Mouse (Mus musculus) heart, adult 2 months (tissue): ENCODE measurements around the gene Jazf1. TPM values are rescaled to one million over a fixed set of nuclear protein-coding genes. Genes with fewer than 3 reads are reported as not detected.

Source experiments
- DNase-seq, 2 experiments: peaks; one replicate each; pipeline ENCODE4 v3.0.0; 2021
- H3K27ac ChIP-seq: fragments of 200-600 bp; 2 replicates; pipeline ENCODE4 v1.8.1; 2022
- H3K27me3 ChIP-seq: fragments of 200-500 bp; 2 replicates; pipeline ENCODE4 v1.6.1; 2012; ENCODE audit warnings: mild to moderate bottlenecking, low read length, inconsistent platforms, mixed read lengths; ENCODE audit not compliant: control insufficient read depth, insufficient read depth
- H3K36me3 ChIP-seq: fragments of 200-500 bp; 2 replicates; pipeline ENCODE4 v1.6.1; 2012; ENCODE audit warnings: low read length, inconsistent platforms; ENCODE audit not compliant: control insufficient read depth, insufficient read depth
- H3K4me1 ChIP-seq: fragments of 200-500 bp; 2 replicates; pipeline ENCODE4 v1.6.1; 2011; ENCODE audit warnings: low read length; ENCODE audit not compliant: control insufficient read depth, insufficient read depth
- H3K4me3 ChIP-seq: fragments of 200-600 bp; 2 replicates; pipeline ENCODE4 v1.8.1; 2022
- H3K79me2 ChIP-seq: fragments of 200-500 bp; replicated peaks from 2 replicates; pipeline ENCODE4 v1.6.1; 2012; ENCODE audit warnings: mild to moderate bottlenecking, inconsistent platforms, low read length, moderate library complexity, mixed read lengths; ENCODE audit not compliant: control insufficient read depth, insufficient read depth
- H3K9ac ChIP-seq: fragments of 200-500 bp; 2 replicates; pipeline ENCODE4 v1.6.1; 2012; ENCODE audit warnings: low read depth, mild to moderate bottlenecking, control low read depth, inconsistent platforms, low read length, mixed read lengths
- CTCF ChIP-seq: fragments of 200-600 bp; IDR thresholded peaks from 2 replicates; pipeline ENCODE4 v1.8.1; 2022; ENCODE audit warnings: antibody characterized with exemption, mild to moderate bottlenecking, moderate library complexity
- EP300 ChIP-seq: fragments of 200-500 bp; IDR thresholded peaks from 2 replicates; pipeline ENCODE4 v1.6.1; 2011; ENCODE audit warnings: low read depth, low read length, control low read depth; ENCODE audit not compliant: insufficient read depth
- POLR2A ChIP-seq: fragments of 200-500 bp; IDR thresholded peaks from 2 replicates; pipeline ENCODE4 v1.6.1; 2011; ENCODE audit warnings: mild to moderate bottlenecking, low read depth, low read length, control low read depth; ENCODE audit not compliant: insufficient read depth
- WGBS: fragments of 180-500 bp; shearing (Covaris S2); methylation state at CpG from one replicate; pipeline ENCODE4 v1.1.7; 2018; 5-methylcytosine and 5-hydroxymethylcytosine counted together
- intact Hi-C: fragments of 180-260 bp; cut with DNase I; formaldehyde crosslinking; loops from one replicate; pipeline ENCODE4 v1.15.1; 2025
- polyA plus RNA-seq: library from polyadenylated mRNA; depleted of rRNA; stranded (reverse); fragments of >200 nt; gene quantifications from 2 replicates; pipeline ENCODE4 v1.2.3, GENCODE M21; 2012
- total RNA-seq, 2 experiments: library from RNA; stranded (reverse); gene quantifications; 2 replicates each; pipeline ENCODE4 v1.2.3; 2021

Gene Jazf1
- total and polyA plus RNA-seq, 3 experiments, result 1.2 to 2.6 (median 1.4) TPM

DNA sequence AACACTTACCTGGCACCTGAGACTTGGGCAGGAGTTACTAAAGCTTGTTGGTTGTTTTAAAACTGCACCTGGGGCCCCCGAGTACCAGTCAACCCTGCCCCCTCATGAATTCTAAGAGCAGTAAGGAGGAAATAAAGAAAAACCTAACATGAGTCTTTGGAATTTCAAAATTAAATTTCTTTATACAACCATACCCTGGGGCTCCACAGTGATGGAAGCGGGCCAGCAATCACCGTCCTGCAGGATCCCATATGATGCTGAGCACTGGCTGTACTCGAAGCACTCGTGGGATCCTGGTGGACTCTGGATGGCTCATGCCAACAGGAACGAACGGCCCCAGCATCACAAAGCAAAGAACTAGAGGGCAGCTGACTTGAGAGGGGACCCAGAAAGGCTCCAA, 149.0 kb downstream of the Jazf1 start:
- H3K27me3 ChIP-seq, result no peaks in the 10 kb centered on the region
- TF ChIP-seq CTCF (no peak), EP300 (no peak), POLR2A (no peak)
- WGBS, result 63% methylated on average over 7 of the region's 7 CpGs
- peaks cover 1% of the 10 kb centered on the region for H3K4me1 ChIP-seq
- no peak for DNase-seq
- intact Hi-C loops, result loop anchor here (1.0 to 10.0 kb wide), 4 partner anchors 76 to 662 kb away; no protein-coding TSS in a partner anchor
- H3K27ac ChIP-seq, result no peak overlapping the region
- H3K9ac ChIP-seq, result no peak overlapping the region
- H3K79me2 ChIP-seq, result no peaks in the 10 kb centered on the region
- H3K4me3 ChIP-seq, result no peak overlapping the region
- no peaks in the 10 kb centered on the region for H3K36me3 ChIP-seq

DNA sequence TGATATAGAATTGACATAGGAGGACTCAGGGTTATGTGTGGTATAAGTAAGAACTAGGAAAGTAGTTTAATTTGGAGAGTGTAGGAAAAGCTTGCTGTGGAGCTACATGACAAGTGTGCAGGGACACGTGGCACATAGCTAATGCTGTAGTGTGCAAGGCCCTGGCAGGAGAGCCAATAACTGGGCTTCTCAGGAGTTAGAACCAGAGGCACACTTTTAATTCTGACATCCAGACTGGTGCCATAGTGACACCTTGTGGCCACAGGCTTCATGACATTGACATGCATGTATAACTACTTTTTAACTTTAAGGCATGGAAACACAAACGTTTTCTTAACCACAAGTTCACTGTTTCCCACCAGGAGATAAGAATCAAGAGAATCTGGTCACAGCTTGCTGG, 149.5 kb downstream of the Jazf1 start:
- no peak overlapping the region for H3K27ac ChIP-seq
- H3K9ac ChIP-seq, result no peak overlapping the region
- no peak overlapping the region for H3K4me3 ChIP-seq
- H3K27me3 ChIP-seq, result no peaks in the 10 kb centered on the region
- intact Hi-C loops, result loop anchor here (1.0 to 10.0 kb wide), 4 partner anchors 76 to 662 kb away; no protein-coding TSS in a partner anchor
- H3K79me2 ChIP-seq, result no peaks in the 10 kb centered on the region
- TF ChIP-seq POLR2A (no peak), EP300 (0 out of 2 replicates have a peak, but pooled peaks have one; percentile 26), CTCF (peak; percentile 97)
- WGBS, result 2% methylated on average over 2 of the region's 2 CpGs
- peak; percentile 59 to 79 for DNase-seq
- H3K4me1 ChIP-seq, result peaks cover 1% of the 10 kb centered on the region
- no peaks in the 10 kb centered on the region for H3K36me3 ChIP-seq

DNA sequence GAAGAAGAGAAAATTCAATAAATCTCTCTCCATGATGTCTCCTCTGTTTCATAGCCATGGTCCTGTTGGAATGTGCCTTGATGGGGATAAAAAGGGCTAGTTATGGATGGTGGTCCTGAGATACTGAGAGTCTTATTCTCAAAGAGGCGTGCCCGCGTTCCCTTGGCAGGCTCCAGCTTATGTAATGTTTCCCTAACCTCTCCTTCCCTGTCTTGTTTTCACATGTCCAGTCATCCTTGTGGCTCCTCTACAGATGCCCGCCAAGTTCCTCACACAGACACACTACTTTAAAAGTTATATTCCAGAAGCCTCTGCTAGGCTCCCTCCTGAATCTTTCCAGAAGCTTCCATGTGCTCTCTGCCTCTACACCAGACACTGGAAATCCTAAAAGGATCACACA, 151.0 kb downstream of the Jazf1 start:
- Histone ChIP-seq H3K9ac (no peak overlapping the region), H3K4me3 (no peak overlapping the region), H3K27ac (no peak overlapping the region), H3K36me3 (no peaks in the 10 kb centered on the region), H3K27me3 (no peaks in the 10 kb centered on the region), H3K79me2 (no peaks in the 10 kb centered on the region), H3K4me1 (peaks cover 4% of the 10 kb centered on the region)
- no peak for DNase-seq
- no peak for TF ChIP-seq POLR2A
- TF ChIP-seq EP300, result no peak
- no peak for TF ChIP-seq CTCF
- WGBS, result 90% methylated on average over 4 of the region's 4 CpGs
- intact Hi-C loops, result loop anchor here (10.0 kb wide), 1 partner anchor 153 kb away; no protein-coding TSS in a partner anchor

DNA sequence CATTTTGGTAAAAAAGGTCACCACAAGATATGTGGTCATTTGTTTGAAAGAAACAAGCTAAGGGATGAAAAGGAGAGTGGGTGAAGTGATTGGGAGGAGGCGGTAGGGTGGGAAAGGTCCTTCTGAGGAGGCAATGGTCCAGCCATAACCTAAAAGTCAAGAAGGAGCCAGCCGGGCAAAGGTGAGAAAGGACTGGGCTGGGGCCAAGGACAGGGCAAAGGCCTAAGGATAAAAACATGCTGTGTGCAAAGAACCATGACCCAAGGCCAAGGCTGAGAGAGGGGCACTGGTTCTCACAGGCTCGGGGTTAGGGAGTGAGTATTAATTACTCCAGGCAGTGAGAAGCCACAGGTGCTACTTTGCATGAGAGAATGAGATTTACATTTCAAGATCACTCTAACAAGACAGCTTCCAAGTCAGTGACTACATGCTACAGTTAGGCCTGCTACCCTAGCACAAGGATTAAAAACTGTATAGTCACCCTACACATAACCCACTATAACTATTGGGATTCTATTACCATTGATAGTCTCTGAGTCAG, 151.5 kb downstream of the Jazf1 start:
- Histone ChIP-seq H3K36me3 (no peaks in the 10 kb centered on the region), H3K27me3 (no peaks in the 10 kb centered on the region), H3K27ac (no peak overlapping the region), H3K4me3 (no peak overlapping the region), H3K4me1 (peaks cover 4% of the 10 kb centered on the region), H3K9ac (no peak overlapping the region), H3K79me2 (no peaks in the 10 kb centered on the region)
- no peak for DNase-seq
- TF ChIP-seq EP300 (no peak), CTCF (no peak), POLR2A (no peak)
- WGBS, result 90% methylated on average over 3 of the region's 3 CpGs
- intact Hi-C loops, result loop anchor here (10.0 kb wide), 1 partner anchor 152 kb away; no protein-coding TSS in a partner anchor

DNA sequence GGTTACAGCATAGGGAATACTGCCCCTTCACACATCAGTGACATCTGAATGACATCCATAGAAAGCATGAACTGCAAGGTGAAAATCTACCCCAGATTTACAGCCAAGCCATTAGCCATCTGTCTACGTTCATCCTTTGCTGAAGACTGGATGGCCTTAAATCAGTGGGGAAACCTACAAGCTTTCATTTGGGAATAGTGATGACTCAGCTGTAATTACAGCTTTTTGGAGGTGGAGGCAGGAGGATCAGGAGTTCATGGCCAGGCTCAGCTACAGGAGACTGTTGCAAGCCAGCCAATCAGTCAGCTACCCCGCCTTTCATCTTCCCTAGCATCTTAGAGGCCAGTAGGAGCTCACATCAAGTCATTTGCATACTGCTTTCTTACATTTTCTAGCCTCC, 153.5 kb downstream of the Jazf1 start:
- no peak for DNase-seq
- TF ChIP-seq EP300, result no peak
- TF ChIP-seq POLR2A, result no peak
- TF ChIP-seq CTCF, result no peak
- intact Hi-C loops, result loop anchor here (10.0 kb wide), 1 partner anchor 150 kb away; no protein-coding TSS in a partner anchor
- H3K27ac ChIP-seq, result no peak overlapping the region
- no peak overlapping the region for H3K4me3 ChIP-seq
- no peak overlapping the region for H3K9ac ChIP-seq
- WGBS, result 92% methylated on average over 2 of the region's 2 CpGs
- no peaks in the 10 kb centered on the region for H3K27me3 ChIP-seq
- H3K4me1 ChIP-seq, result peaks cover 4% of the 10 kb centered on the region
- no peaks in the 10 kb centered on the region for H3K36me3 ChIP-seq
- H3K79me2 ChIP-seq, result no peaks in the 10 kb centered on the region

DNA sequence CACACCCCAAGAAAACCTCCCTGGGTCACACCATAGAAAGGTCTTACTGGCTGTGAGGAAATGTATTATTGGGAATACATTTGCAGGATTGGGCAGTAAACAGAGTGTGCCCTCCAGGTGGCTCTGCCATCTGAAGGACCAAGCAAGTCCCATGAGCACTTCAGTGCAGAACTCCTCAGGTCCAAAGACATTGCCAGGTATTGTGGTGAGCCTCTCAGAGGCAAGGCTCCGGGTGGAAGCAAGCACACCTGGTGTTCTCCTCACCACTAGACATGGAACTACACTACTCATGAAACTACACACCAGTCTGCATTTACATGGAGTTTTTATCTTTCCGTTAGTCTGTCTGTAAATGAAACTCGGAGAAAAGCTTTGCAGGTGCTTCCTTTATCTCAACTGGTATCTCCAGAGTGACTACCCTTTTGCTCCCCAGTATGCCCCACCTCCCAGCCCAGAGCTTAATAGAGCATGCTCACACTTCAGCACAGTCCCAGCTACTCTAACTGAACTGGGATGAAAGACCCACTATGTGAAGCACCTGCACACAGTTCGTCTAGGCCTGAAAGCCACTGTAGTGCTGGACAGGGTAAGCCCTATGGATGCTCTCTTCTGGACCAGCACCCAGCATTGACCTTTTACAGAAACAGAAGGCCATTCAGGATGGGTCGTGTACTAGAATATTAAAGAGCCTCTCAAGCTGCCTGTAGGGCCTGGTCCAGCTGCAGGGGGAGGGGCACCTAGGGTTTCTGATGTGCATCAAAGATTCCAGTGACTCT, 156.1 kb downstream of the Jazf1 start:
- Histone ChIP-seq H3K4me3 (no peak overlapping the region), H3K79me2 (no peaks in the 10 kb centered on the region), H3K27ac (no peak overlapping the region), H3K4me1 (peaks cover 7% of the 10 kb centered on the region), H3K36me3 (no peaks in the 10 kb centered on the region), H3K9ac (no peak overlapping the region), H3K27me3 (no peaks in the 10 kb centered on the region)
- TF ChIP-seq EP300, result no peak
- TF ChIP-seq CTCF, result no peak
- TF ChIP-seq POLR2A, result no peak
- DNase-seq, result no peak
- intact Hi-C loops, result loop anchor here (10.0 kb wide), 1 partner anchor 148 kb away; no protein-coding TSS in a partner anchor
- 84% methylated on average over 5 of the region's 5 CpGs for WGBS
